Mouse (Mus musculus) gastrocnemius, postnatal 14 days (tissue): ENCODE results near the gene Spock3. TPM values are rescaled to one million over a fixed set of nuclear protein-coding genes. Genes with fewer than 3 reads are reported as not detected.
"Not testable (repeated sequence)": the region's sequence is repeated elsewhere in the genome, so short reads cannot be mapped to it uniquely, and the experiment has no call there.

Experiments used
- DNase-seq: peaks from one replicate; pipeline ENCODE4 v3.0.0; 2021; ENCODE audit warnings: mixed read lengths
- intact Hi-C: fragments of 180-260 bp; cut with DNase I; formaldehyde crosslinking; loops from one replicate; pipeline ENCODE4 v1.15.1; 2025; ENCODE audit warnings: low total_unique reads
- long read RNA-seq, 2 experiments: library from polyadenylated mRNA; stranded (forward); transcript quantifications; one replicate each; pipeline ENCODE4 v2.0.0; 2021
- total RNA-seq, 2 experiments: library from RNA; stranded (reverse); gene quantifications; 2 replicates each; pipeline ENCODE4 v1.2.3; 2021

The Spock3 gene
- total RNA-seq, result 1 to 10 TPM; 1.2 to 1.3 TPM
- long read RNA-seq, experiment 1, result 0 reads
- long read RNA-seq, experiment 2, partial matches to known transcripts, result 1 of 2 reads
- long read RNA-seq, experiment 2, other reads (novel, unspliced or antisense), result 1 of 2 reads

DNA sequence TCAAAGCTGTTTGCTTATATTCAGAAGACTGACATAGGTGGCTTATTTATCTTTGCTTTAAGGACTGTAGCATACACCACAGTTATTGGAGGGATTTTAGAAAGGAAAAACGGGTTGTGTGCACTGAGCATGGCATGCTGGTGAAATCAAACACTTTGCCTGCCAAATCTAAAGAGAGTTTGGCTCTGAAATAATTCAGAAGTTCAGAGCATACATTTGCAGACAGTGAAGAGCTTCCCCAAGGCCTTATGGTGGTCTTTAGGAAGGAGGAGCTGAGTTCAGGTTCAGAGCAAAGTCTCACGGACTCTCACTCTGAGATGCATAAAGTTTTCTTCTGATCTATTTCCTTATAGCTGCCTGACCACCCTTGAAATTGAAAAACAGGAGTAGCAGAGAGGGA is at the start of gene Spock3:
TSS of gene Spock3 (plus strand) at position 301 of the 400 bp plus-strand sequence.
- DNase-seq, result no peak
- intact Hi-C loops, result no loop called here

DNA sequence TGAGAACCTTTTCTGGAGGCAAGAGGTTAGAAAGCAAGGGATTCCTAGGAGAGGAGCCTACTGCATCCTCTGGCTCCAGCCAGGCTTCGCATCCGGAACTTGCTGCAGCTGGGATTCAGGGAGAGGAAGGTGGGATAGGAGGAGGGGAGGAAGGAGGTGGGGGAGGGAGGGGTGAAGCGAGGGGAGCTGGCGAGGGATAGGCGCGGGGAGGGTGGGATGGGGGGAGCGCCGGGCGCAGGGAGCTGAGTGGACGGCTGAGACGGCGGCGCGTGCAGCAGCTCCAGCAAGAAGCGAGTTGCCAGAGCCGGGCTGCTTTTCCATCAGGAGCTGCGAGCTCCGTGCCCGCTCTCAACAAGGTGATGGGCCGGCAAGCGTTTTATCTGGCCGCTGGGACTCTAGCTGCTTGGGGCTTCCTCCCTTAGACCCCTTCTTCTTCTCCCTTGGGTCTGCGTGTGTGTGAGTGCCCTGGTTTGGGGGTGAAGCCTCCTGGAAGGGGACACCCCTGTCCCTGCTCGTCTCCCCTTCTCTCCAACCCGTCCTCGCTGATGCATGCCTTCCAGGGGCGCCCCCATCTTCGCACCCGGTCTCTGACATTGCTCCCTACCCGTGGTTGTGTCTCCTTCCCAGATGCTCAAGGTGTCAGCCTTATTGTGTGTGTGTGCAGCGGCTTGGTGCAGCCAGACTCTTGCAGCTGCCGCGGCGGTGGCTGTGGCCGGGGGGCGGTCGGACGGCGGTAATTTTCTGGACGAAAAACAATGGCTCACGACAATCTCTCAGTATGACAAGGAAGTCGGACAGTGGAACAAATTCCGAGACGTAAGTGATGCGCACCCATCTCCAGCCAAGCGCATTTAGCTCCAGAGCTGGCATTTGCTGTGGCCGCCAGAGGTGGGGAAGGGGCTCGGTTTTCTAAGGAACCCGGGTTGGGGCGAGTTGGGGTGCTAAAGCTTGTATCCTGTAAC is 645 bp downstream of the Spock3 start:
- intact Hi-C loops, result no loop called here

DNA sequence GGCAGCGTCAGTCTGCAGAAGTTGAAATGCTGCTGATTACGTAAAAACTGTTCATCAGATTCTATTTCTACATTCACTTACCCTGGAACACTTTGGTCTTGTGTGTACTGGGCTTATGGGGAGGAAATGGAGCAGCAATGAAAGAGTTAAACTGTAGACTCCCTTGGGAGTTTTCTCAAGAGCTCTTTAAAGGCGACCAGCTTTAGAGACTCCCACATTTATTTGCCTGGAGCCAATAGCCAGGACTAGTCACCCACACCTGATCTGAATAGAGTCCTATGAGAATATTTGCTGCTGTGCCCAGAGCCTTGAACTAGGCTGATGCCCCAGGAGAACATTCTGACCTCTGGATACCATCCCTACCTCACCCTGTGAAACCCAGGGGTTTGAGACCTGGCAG is 1.7 kb downstream of the Spock3 start:
- intact Hi-C loops, result no loop called here
- no peak for DNase-seq

More for the DNA sequence above, 645 bp downstream of the Spock3 start:
- peak; percentile 6 for DNase-seq

DNA sequence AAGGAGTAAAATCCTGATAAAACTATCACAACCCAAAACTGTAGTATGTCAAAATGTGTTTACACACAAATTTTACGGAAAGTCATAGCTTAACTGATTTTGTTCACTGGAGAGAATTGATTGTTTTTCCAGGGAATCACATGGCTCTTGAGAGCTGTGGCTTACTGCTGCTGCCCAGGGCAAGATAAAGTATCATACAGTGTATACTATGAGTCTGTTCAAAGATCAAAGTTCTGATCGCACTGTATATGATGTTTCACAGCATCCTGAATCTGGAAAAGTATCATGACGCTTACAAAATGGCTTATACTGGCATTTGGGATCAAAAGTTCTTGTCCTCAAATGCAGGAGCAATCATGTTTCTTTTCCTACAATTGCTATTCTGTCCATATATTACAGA is 11.8 kb downstream of the Spock3 start:
- DNase-seq, result no peak
- intact Hi-C loops, result no loop called here

DNA sequence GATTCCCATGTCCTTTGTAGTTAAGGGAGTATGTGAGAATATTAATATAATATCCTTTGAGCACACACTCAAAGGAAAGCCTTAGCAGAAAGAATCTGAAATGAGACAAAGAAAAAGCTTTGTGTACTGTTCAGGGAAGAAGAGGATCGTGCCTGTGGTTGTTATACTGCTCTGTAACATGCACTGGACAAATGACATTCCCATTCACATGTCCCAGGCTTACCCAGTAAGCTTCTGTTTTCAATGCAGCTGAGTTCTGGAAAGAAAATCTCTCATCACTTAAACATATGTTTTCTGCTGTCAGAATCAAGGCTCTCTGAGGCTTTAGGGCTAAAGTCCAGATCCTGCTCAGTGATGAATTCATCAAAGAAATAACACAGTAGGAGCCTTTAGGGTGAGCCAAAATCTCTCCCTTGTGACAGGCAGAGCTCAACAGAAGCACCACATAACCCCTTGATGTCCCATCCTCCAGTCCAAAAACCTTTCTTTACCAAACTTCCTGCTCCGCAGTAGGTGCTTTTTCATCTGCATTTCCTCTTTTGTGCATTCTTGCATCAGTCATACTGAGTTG is 19.1 kb downstream of the Spock3 start:
- intact Hi-C loops, result no loop called here
- DNase-seq, result no peak

DNA sequence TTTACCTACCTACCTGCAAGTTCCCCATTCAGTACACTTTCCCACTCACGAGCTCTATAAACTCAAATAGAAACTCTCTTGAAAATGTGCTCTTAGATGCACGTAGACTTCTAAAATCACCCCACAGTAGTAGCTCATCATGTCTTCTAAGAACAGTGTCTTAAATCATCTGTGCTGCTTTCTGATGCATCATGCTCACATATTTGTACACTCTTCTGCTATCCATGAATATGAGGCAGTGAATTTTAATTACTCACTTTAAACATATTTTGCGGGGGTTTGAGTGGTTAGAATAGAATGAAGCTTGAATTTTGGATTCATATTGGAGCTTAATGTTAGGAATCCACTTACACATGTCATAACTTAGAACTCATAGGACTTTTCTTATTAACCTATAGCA is 138.2 kb downstream of the Spock3 start:
- DNase-seq, result no peak
- intact Hi-C loops, result no loop called here

DNA sequence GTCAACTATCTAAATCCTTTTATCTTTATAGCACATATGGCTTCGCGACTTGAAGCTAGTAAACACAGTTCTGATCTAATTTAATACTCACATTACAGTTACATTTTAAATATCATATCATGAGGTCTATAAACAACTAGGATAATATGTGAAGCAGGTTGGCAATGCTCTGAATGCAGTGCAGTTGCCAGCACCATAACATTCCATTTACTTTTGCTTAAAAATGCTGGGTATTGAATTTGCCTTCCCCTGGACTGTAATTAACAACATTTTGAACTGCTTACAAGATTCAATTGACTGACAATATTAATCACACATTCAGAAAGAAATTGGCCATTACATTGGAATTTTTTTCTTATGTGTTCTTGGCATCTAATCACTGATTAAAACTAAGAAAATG is 147.4 kb downstream of the Spock3 start:
- DNase-seq, result no peak
- intact Hi-C loops, result no loop called here

DNA sequence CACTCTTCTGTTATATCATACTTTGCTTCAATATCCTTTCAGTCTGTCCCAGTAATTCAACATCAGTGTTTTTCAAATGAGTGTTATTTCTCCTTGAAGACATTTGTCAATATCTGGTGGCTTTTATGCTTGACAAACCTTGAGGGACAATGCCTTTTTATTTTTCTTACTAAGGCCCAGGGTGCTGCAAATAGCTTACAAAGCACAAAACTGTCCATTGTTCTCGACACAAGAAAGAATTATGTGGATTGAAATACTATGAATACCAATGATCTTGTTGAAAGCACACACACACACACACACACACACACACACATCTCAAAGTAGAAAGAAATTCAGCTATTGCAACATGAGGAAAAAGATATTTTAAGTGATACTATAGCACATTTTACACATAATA is 159.0 kb downstream of the Spock3 start:
- intact Hi-C loops, result no loop called here
- no peak for DNase-seq

DNA sequence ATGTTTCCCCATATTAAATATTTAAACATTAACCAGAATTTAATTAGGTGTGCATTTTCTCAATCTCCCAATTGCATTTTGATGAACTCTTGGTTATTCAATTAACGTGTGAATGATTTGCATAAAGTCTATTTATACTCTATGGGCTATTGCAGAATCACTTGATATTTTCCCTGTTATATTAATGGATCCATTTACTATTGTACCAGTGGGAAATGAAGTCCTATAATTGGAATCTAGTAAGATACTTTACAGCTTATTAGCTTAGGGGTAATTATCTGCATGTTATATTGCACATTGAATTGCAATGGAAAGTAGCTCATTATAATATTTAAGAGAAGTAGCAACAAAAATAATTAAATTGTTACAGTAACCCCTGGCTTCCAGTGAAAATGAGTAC is 162.1 kb downstream of the Spock3 start:
- DNase-seq, result no peak
- intact Hi-C loops, result no loop called here

DNA sequence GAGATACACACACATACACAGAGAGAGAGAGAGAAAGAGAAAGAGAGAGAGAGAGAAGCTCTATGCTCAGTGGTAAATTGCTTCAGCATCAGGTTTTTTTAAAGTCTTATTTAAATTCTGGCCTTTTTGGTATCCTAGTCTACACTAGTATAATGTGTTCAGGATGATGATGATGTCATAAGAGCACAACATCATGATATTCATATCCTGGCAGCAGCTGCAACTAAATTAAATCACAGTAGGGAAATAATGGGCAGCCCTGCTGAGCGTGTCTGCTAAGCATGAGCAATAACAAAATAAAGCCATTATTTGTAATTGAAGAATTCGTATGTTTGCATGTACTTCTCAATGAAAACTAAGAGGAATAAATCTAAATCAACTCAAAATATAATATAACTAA is 169.7 kb downstream of the Spock3 start:
- intact Hi-C loops, result no loop called here
- DNase-seq, result no peak

DNA sequence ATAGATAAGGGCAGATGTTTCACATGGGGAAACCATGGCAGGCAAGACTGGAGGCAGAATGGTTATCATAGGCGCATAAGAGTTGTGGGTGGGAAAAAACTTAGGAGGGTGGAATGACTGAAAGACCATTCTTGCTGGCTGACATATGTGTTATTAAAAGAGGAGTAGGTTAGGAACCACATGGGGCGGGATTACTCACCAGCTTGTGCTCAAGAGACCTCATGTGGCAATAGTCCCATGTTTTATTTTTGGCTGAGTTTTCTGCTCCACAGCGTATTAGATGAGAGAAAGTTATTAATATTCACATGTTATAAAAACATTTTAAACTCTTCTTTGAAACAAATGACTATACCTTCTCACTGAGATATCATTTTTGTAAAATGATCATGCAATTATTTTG is 184.6 kb downstream of the Spock3 start:
- no peak for DNase-seq
- intact Hi-C loops, result no loop called here

DNA sequence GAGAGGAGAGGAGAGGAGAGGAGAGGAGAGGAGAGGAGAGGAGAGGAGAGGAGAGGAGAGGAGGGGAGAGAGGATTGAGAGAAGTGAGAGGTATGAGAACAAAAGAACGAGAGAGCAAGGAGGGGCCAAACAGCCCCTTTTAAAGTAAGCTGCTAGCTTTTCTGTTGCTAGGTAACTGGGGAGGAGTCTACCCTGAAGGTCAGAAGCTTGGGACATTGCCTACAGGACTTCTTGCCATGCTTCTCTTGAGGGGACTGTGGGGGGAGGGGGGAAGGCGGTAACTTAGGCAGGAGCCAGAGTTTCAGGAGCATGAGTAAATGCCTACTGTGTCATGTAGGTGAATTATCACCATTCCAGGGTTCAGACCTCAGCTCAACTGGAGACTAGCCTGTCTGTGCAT is 213.1 kb downstream of the Spock3 start:
- DNase-seq, intact Hi-C loops: not testable (repeated sequence)

DNA sequence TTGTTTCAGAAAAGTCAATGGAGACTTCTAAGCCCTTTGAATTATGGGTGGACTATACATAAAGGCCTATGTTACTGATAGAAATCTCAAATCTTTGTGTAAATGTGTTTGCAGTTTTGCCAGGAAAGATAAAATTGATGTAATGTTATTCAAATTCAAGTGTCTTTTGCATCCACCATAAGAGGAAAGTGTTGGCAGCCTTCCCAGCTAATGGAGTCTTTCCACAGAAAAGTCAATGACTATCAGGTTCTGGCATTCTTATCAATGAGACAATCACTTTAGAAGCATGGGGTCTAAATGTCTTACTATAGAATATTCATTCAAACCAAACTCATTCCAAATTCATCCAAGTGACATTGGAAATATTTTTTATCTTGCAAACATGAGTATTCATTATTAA is 214.5 kb downstream of the Spock3 start:
- intact Hi-C loops, result no loop called here
- DNase-seq, result no peak

DNA sequence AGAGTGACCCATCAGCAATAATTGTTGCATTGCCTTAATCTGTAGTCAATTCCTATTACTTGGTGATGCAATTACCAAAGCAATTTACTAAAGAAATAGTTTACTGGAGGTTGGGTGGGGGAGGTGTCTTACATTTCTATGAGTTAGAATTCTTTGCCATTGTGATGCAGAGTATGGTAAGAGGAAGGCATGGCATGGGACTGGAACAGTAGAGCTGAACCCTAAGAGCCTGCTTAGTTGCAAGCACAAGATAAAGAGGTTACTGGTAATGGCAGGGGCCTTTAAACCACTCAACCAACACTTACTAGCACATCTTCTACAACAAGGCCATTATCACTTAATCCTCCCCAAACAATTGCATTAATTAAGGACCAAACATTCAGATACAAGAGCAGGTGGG is 219.1 kb downstream of the Spock3 start:
- no peak for DNase-seq
- intact Hi-C loops, result no loop called here

DNA sequence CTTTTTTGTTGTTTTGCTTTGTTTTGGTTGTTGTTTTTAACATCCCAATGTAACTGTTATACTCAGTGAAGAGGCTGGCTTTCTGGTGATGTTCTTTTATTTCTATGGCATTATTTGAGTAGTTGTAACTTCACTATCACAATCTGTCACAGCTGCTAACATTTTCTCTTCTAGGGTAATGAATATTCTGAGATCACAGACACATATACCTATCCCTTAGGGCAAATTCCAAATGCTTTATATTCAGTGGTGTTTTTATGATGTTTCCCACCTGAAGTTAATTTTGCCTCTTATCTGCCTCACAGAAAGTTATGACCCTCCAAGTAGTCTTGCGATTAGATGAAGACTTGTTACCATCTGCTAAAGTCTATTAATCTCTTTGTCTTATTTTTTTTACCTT is 230.5 kb downstream of the Spock3 start:
- DNase-seq, result no peak
- intact Hi-C loops, result no loop called here

DNA sequence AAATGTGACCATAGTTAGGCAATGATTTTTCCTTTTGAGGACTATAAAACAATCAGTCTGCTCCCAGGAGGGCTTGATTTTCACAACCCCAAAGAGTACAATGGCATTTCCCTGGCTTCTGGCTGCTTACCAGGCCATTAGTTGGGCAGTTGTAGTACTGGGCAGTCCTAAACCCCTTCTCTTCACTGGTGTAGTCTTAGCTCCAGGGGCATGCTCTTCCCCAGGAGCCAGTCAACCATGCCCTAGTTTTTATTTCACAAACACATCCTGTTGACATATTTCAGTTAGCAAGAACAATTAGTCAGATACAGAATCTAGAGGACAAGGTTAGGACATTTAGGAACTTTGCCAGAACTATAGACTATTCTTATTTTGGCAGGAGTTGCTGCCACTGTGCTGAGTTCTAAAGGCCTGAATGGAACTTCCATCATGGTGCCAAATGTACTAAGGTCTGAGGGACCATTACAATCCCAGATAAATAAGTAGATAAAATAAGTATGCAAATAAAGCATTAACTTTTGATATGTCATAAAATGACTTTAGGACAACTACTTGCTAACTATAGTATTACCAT is 308.1 kb downstream of the Spock3 start:
- intact Hi-C loops, result no loop called here
- no peak for DNase-seq

DNA sequence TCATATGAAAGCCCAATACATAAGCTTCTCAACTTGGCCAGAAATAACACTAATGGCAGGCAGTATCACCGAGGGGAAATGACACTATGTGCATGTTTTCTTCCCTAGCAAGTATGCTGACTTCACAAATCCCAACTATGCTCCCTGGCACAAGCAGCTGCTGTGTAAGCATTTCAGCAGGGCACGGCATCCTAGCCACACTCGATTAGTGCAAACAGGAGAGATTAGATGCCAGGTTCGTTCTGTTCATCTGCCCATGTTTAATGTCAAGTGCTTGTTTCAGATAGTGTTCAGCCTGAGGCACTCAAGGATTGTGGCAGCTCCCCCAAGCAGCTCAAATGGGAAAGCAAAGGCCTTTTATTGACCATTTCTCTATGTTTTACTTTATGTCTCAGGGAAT is 311.7 kb downstream of the Spock3 start:
- intact Hi-C loops, result no loop called here
- DNase-seq, result no peak

DNA sequence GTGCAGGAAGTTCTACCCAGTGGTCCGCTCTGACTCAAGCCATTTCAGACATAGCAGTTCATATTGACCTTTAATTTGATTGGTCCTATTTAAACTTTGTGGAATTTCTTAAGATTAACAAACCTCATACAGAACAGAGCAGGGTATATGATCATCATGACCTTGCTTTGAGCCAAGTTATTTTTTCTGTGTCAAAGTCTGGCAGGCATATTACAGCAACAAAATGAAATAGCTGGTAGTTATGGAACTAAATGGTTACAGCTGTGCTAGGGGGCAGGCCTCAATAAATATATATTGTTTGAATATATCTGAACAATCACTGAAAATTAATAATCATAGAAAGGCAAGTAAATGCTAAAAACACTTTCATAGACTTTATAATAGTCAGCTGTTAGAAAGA is 384.6 kb downstream of the Spock3 start:
- intact Hi-C loops, result no loop called here
- DNase-seq, result no peak

DNA sequence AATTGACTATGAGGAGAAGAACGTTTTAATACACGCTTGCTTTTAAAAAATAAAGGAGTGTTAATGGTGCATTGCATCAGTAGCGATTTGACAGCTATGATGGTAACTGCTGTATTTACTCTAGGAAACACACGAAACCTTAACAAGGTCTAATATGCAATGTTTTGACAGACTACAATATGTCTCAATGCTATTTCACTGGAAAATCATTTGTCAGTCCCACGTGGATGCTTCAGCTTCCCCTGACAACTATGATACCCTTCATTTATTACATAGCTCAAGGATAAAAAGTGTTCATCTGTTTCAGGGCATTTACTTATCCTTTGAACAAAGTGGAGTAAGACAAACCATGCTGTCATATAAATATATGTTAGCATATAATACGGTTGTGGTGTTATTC is 417.8 kb downstream of the Spock3 start:
- DNase-seq, result no peak
- intact Hi-C loops, result no loop called here

DNA sequence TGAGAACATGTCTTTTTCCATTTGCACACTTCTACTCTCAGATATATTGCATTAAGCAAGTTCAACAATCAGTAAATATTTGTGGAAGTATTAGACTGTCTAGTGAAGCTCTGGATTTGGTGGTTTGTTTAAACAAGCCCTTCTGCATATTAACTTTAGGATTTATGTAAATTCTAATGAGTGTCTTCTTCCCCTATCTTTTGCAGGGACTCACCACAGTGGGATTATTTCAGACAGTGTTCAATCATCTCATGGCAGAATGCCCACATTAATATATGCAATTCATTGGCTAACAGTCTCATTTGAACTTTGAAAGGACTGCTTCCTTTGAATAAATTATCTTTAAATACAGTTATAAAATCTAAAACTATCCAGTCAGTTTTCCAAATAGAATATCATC is 446.9 kb downstream of the Spock3 start:
- DNase-seq, result no peak
- intact Hi-C loops, result no loop called here
